ENCODE assay signal across 8 mouse cellular contexts in genomic region chr7:127016971-127017949, GRCm38 (mm10). TPM values are rescaled to one million over a fixed set of nuclear protein-coding genes. Genes with fewer than 3 reads are reported as not detected.
DNase-seq lines count a peak whose midpoint lies in the region; ATAC-seq and TF ChIP-seq lines count a peak whose summit lies in the region.

TSS of gene Pagr1a (minus strand) at chr7:127017352.

- H3K4me3 ChIP-seq in cortical plate, adult 2 months (ENCODE audit: insufficient read depth, low read length) = peak within 1 kb of the TSS; percentile 85
- H3K4me3 ChIP-seq in megakaryocyte, embryonic 14.5 days (replicated peaks) = peak within 1 kb of the TSS; percentile 96

- peaks cover 46% of the 10 kb centered on the region for H3K36me3 ChIP-seq in megakaryocyte, embryonic 14.5 days (replicated peaks; ENCODE audit: low read length)

- peak; percentile 89 for TF ChIP-seq POLR2A in cortical plate, adult 2 months (IDR thresholded peaks at IDR 0.05; ENCODE audit: extremely low read depth, insufficient read depth, low read length)

- H3K4me1 ChIP-seq in cortical plate, adult 2 months (ENCODE audit: control insufficient read depth, insufficient read depth, low read length) = peaks cover 3% of the 10 kb centered on the region; the same call in 1 of the 2 replicates
- H3K4me1 ChIP-seq in megakaryocyte, embryonic 14.5 days = peaks cover 79% of the 10 kb centered on the region

- H3K27ac ChIP-seq in cortical plate, adult 2 months (ENCODE audit: insufficient read depth, low read length) = peak within 1 kb of the TSS; percentile 86

- ATAC-seq in activated CD4-positive, CD25-positive, alpha-beta regulatory T cell, adult 4 months = peak; percentile 68

- H3K9me3 ChIP-seq in megakaryocyte, embryonic 14.5 days = no peaks in the 10 kb centered on the region

- DNase-seq in gastrocnemius, adult 8-10 months (ENCODE audit: low spot score in 2 of 2) = peak; percentile 92 to 97
- peak; percentile 100 for DNase-seq in hindlimb bud, embryonic 11.5 days (ENCODE audit: extremely low spot score, low read depth, low spot score)
- peak; percentile 94 to 97 for DNase-seq in left cerebral cortex, adult 8-10 months (ENCODE audit: low spot score in 2 of 2)
- DNase-seq in right cerebral cortex, postnatal 10 days (ENCODE audit: low spot score in 2 of 2) = peak; percentile 98 to 99
- DNase-seq in urinary bladder, postnatal 25 days (ENCODE audit: low spot score) = peak; percentile 93

- no peaks in the 10 kb centered on the region for H3K27me3 ChIP-seq in megakaryocyte, embryonic 14.5 days (replicated peaks)

- peak; percentile 52 for TF ChIP-seq CTCF in cortical plate, adult 2 months (IDR thresholded peaks at IDR 0.05; ENCODE audit: extremely low read depth, insufficient read depth, low read length)

RNA-seq across cellular contexts. Expression of gene Pagr1a, which starts in this region (rescaled TPM):
- polyA plus RNA-seq in activated CD4-positive, CD25-positive, alpha-beta regulatory T cell, adult 4 months (2017; shearing (Covaris generic)) = 10 to 100 TPM; 39.6 to 56.7 TPM
- polyA plus RNA-seq in cortical plate, adult 2 months (2012; rRNA removed) = 41.1 and 50.4 TPM in 2 replicates
- 10 to 100 TPM in 1 of 4 experiments, 1 to 10 TPM in 3; 1.3 to 17.6 (median 5.2) TPM for total RNA-seq in gastrocnemius, adult 8-10 months (2022)
- total RNA-seq in left cerebral cortex, adult 8-10 months (2022) = 10 to 100 TPM; 13.2 to 34.8 (median 28.4) TPM
- polyA plus RNA-seq in megakaryocyte, embryonic 14.5 days (2012; ENCODE audit: insufficient read depth, low replicate concordance) = 15.8 and 94.8 TPM in 2 replicates

Comparison
In these comparisons a context has a peak if more than half of its experiments do, and no peak if none do; other contexts are left out.
1. Peak in every context shown above with its lines: DNase-seq, ATAC-seq, H3K4me3 ChIP-seq and H3K27ac ChIP-seq.